ENCODE assay signal across 1 mouse cellular context in the genomic region with DNA sequence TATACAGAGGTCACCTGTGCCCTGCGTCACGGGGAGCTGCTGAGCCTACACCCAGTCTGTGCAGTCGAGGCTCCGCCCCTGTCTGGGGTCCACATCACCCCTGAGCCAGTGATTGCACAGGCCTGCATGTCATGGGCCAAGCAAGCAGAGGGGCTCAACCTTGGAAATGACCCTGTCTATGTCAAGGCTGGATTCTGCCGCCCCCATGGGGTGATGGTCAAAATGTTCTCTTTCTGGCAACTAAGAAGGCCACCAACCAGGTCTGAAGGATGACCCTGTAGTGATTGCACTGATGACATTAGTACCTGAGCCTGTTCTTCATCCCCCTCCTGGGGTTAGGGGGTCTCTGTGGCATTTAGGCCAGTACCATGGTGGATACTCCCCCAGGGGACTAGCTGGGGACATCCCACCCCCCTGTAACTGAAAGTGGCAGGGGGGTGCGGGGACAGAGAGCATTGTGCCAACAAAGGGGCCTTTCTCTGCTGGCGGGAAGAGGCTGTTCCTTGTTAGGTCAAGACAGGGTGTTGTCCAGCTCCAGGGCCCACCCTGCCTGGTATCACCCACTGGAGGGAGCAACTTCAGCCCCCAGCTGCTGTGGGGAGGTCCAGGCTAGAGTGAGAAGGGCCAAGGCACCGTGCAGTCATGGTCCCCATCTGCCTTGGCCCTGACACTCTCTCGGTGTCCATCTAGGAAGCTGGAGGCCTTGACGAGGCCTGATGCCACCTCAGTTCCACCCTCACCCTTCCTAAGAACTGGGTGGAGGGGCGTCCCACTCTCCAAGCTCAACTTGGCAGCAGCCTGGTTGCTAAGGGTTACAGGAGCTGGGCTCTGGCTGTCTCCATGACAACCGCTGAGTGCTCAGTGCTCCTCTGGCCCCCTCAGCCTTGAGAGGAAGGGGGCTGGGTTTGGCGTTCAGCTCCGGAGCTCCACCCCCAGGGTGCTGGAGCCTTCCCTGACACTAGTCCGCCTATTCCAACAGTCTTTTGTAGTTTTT.
TF ChIP-seq lines count a peak whose summit lies in the region.

No protein-coding gene starts in this region.

TF ChIP-seq in MEL, 35 proteins besides CTCF, POLR2A, EP300 and RAD21:
- no peak for TF ChIP-seq CHD2 (IDR thresholded peaks at IDR 0.05; ENCODE audit: low read length)
- no peak for TF ChIP-seq JUND (IDR thresholded peaks at IDR 0.05; ENCODE audit: low read depth, low read length)
- TF ChIP-seq MAX (IDR thresholded peaks at IDR 0.05; ENCODE audit: low read length) = no peak
- TF ChIP-seq E2F4 (IDR thresholded peaks at IDR 0.05; ENCODE audit: borderline replicate concordance, low read depth, low read length) = no peak
- no peak for TF ChIP-seq USF1 (IDR thresholded peaks at IDR 0.05; ENCODE audit: low read depth, low read length)
- TF ChIP-seq NRF1 (IDR thresholded peaks at IDR 0.05; ENCODE audit: insufficient read depth, low read depth, low read length, poor library complexity, severe bottlenecking) = no peak
- TF ChIP-seq TAL1 (IDR thresholded peaks at IDR 0.05; ENCODE audit: low read length) = no peak
- no peak for TF ChIP-seq ZNF384 (IDR thresholded peaks at IDR 0.05; ENCODE audit: low read depth, low read length)
- no peak for TF ChIP-seq ETS1 (IDR thresholded peaks at IDR 0.05; ENCODE audit: low read depth, low read length)
- no peak for TF ChIP-seq CHD1 (IDR thresholded peaks at IDR 0.05; ENCODE audit: low read depth, low read length)
TF ChIP-seq in MEL: peak in this region for 0.
